Mouse (Mus musculus) kidney, postnatal 4 days (tissue): ENCODE data around the gene Gm39566.
A peak's percentile ranks its signal among the peaks of the same experiment; 100 is the strongest.
"Not testable (repeated sequence)": the region's sequence is repeated elsewhere in the genome, so short reads cannot be mapped to it uniquely, and the experiment has no call there.

ENCODE experiments used
- DNase-seq, 2 experiments: peaks; one replicate each; pipeline ENCODE4 v3.0.0; 2021; ENCODE audit warnings: mixed read lengths in 2 of 2

Gene Gm39566

DNA sequence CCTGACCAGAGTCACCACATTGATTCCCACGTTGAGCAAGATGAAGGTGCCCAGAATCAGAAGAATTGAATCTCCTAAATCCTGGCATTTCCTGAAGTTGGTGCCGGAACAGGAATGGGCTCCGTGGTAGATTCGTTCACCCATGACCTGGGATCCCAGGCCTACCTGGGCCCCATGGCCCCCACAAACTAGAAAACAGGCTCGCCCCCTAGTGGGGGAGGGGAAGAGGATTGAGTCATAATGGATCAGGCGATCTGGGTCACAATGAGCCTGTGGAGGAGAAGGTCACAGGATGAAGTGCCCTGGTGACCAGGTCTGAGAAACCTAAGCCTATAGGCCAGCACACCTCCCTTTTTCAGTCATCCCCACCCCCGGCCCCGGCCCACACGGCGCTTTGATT is at the start of gene Gm39566:
Gm39566 (minus strand) TSS at position 144 of the 400 bp plus-strand sequence.
- no peak for DNase-seq

- DNase-seq: no peak
These were observed 49.2 kb upstream of the Gm39566 start for GRCm38 (mm10) chr11:69864138-69864860.

DNA sequence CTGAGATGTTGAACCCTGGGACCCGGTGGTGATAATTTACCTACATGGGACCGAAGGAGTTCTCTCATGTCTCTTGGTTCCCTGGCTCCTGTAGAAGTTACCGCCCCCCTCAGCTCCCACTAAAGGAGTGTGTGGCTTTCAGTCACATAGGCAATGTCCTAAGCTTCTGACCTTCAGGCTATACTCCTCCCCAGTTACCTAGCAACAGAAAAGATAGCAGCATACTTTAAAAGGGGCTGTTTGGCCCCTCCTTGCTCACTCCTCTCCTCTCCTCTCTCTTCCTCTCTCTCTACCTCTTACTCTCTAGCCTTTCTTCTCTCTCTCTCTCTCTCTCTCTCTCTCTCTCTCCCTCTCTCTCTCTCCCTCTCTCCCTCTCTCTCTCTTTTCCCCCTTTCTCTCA is 48.6 kb upstream of the Gm39566 start:
- DNase-seq: not testable (repeated sequence)

DNA sequence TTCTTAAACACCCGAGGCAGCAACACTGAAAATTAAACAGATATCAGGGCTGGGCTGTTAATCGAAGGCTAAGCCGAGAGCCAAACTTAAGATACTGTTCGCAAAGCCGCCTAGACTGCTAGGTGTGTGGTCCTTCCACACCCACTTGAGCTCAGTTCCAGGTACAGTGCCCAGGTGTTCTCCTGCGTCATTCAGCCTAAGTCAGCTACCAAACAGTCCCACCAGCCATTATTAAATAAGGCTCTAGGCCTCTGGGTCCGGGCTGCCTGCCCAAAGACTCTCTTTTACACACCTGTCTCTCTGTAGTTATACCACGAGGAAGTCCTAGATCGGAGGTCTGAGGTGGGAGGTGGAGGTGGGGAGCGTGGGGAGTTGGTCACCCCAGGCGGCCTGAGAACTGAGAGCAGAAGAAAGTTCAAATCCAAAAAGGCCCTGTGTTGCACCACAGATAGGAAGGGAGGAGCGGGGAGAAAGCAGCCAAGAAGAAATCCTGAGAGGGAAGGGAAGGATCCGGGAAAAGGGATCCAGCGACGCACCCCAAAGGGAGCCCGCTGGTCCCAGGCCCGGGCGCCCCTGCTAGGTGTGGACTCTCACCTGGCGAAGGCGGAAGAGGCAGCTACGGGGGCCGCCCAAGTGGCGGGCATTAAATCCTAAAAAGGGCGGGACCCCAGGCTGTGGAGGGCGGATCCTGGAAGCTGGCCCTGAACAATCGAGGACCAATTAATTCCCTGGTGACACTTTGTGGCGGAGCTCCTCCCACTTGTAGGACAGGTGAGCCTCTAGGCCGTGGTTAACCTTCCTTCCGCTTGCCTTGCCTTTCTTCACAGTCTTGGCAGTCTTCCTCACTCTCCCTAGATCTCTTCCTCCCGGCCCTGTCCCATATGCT is 43.3 kb upstream of the Gm39566 start, which contains the start of gene Tnk1:
Tnk1 (minus strand) TSS at position 618 of the 886 bp plus-strand sequence.
- DNase-seq: peak; percentile 51 to 70

DNA sequence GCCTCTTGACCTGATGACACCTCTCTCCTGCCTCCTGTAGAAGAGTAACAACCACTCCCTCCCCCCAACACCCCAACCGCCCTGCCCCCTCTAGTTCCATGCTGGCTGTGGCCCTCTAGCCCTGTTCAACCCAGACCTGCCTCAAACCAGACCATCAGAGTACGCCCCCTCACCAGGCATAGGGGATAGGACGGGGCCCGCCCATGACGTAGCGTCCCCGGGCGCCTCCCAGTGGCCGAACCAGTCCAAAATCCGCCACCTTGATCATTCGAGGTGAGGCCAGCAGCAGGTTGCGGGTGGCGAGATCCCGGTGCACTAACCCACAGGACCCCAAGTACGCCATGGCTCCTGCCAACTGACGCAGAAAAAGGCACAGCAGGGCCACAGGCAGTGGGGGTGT is 40.2 kb upstream of the Gm39566 start:
- DNase-seq: peak; percentile 73 to 80

DNA sequence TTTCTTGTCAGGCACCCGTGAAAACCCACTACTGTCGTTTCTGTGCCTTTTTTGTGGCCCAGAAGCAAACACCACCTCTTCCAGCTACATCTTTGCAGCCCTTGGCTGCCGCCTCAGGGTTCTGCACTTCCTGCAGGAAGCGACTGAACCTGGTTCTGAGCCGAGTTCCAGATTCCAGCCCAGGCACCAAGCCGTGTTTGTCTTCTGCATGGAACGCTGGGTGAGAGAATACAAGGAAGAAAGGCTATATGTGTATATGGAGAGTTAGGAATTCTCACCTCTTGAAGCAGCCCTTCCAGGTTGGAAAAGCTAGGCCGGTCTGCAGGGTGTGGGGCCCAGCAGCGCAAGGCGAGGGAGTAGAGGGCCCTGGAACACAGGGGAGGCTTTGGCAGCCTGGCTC is 39.6 kb upstream of the Gm39566 start:
- no peak for DNase-seq

DNA sequence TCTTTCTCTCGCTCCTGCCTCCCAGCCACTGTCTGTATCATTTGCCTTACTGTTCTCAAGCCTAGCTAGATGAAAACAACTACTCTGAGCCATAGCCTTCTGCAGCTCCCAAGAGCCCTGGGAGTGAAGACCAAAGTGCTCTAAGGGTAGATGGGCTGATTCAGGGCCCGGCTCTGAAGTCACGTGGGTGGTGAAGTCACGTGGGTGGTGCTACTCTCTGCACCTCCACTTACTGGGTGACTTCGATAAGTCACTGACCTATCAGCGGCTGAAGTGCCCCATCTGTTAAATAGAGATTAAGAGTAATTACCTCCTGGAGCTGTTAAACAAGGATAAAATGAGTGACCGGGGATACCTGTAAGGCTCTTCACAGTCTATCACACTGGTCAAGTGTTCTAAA is 38.9 kb upstream of the Gm39566 start:
- no peak for DNase-seq

GRCm38 (mm10) chr11:69850754-69851153 is 35.7 kb upstream of the Gm39566 start:
- no peak for DNase-seq

- no peak for DNase-seq
These were observed 34.8 kb upstream of the Gm39566 start for GRCm38 (mm10) chr11:69849884-69850283.

DNA sequence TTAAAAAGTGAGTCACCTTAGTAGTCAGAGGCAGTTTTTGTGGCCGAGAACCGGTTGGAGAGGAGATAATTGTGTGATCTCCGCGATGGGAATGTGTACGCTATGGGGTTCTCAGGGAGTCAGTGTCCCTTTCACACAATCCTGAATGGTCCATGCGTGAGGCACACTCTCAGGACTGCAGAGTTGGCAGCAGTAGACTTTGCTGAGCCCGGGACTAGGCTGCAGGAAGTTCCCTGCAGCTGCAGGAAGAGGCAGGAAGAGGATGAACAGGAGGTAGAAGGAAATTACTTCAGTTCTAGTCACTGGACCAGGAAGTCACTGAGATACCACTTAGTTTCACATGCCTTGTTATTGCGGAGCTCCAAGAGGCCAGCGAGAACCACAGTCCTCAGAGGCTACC is 34.0 kb upstream of the Gm39566 start:
- DNase-seq: no peak

DNA sequence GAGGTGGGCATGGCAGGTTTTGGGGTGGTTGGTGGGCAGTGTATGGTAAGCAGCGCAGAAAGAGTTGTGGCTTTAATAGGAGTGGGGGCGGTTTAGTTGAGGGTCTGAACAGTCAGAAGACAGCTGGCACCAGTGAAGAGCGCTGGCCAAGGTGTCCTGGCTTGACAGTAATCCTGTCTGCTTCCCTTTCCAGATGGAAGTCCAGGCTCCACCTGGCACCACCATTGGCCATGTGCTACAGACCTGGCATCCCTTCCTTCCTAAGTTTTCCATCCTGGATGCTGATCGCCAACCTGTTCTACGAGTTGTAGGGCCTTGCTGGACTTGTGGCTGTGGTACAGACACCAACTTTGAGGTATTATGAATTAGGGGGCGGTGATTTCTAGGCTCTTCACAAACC is 32.9 kb upstream of the Gm39566 start:
- DNase-seq: no peak

GRCm38 (mm10) chr11:69846738-69847688 is 31.9 kb upstream of the Gm39566 start:
- DNase-seq: peak; percentile 39 to 58

- peak; percentile 95 to 97 for DNase-seq
These were observed 31.1 kb upstream of the Gm39566 start, which contains the start of gene Plscr3 for GRCm38 (mm10) chr11:69846198-69846680. Gene Plscr3 (plus strand): TSS chr11:69846376.

DNA sequence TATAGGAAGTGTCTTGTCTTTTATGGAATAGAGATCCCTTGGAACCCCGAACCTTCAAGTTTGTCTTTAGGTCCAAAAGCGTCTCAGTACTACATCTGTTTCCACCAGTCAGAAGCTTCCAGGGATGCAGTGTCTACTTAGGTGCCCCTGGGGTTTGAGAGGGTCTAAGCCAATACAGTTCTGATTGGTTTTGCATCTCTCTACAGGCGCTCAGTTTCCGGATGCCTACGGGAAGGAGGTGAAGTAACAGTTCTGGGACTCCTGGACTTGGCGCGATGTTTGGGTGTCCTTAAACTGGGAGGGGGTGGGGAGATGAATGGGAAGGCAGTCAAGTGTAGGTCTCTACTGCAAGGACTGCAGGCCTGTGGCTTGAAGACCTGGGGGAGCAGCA is 23.6 kb upstream of the Gm39566 start:
- DNase-seq: no peak

DNA sequence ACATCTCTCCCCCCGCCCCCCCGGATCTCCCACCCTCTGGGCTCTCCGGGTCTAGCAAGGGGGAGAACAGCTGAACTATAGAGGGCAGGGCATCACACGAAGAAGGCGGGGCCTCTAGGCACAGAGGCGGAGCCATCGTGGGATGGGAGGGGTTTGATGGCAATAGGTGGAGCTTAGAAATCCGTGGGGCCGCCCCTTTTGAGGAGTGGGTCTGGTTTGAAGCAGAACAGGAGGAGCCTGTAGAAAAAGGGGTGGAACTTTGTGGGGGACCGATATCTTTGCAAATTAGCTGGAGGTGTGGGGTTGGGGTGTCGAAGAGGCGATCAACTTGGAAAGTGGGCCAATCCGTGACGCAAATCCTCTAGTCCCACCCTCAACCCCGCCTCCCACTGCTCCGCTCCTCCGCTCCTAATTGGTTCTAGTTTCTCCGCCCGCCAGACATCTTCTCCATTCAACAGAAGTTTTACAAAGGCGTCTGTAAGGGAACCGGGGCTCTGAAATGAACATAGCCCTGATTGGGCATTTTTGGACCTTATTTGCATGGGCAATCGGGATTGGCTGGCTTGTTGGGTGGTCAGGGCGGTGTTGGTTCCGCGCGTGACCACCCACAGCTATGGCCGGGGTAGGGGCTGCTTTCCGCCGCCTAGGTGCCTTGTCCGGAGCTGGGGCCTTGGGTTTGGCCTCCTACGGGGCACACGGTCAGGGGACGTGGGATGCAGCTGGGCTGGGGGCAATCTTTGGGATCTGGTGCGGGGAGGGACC is 23.0 kb upstream of the Gm39566 start, which contains the start of gene Tmem256:
Tmem256 (plus strand) TSS at position 563 of the 762 bp plus-strand sequence.
- DNase-seq: peak; percentile 96 to 98

- DNase-seq: no peak
These were observed 22.5 kb upstream of the Gm39566 start, which contains the start of gene Nlgn2 for GRCm38 (mm10) chr11:69837604-69837951. Gene Nlgn2 (minus strand): TSS chr11:69837784.

DNA sequence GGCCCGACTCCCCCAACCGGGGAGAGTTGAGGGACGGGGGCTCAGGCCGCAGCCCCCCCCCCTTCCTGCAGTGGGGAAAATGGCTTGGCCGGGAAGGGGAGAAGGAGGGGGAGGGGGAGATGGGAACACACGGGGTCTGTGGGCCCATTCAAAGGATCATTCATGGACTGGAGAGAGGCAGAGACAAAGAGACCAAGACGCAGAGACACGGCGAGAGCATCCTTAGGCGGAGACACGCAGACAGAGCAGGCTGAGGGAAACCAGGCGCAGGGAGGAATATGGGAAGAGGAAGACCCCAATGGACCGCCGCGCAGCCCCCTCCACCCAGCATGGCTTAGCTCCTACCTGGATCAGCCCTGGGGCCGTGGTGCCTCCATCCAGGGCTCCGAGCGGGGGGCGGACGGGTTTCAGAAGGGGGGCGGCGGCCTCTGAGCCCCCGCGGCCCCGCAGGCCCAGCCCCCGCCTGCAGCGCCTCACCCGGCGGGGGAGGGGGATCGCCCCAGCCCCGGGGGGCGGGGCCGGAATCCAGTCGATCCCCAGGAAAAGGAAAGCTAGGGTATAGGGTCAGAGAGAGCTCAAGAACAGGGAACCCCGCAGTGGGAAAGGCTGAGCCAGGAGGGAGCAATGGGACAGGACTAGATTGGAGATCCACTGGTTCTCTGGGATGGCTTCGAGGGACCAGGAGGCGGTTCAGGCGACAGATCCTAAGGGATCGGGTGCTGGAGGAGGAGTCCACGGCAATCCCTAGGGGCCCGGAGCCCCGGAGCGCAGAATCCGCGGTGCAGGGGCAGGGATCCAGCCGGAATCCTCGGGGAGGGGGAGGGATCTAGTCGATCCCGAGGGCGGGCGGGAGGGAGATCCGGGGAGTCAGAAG is 21.8 kb upstream of the Gm39566 start:
- peak; percentile 49 to 66 for DNase-seq

DNA sequence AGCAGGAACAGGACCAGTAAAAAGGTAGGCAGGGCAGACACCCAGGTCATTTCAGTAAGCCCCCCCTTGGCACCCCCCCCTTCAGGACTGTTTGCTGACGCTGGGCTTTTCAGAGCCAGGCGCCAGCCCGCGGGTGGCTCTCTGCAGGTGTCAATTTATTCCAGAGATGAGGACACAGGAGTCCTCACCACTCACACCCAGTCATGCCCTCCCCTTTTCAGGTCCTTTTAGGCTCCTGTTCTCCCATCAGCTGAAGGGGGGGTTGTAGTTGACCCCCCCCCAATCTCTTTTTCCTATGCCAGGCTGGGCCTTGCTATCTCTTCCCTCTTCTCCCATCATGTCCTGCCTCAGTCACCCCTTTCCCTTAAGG is 20.9 kb upstream of the Gm39566 start:
- DNase-seq: no peak

DNA sequence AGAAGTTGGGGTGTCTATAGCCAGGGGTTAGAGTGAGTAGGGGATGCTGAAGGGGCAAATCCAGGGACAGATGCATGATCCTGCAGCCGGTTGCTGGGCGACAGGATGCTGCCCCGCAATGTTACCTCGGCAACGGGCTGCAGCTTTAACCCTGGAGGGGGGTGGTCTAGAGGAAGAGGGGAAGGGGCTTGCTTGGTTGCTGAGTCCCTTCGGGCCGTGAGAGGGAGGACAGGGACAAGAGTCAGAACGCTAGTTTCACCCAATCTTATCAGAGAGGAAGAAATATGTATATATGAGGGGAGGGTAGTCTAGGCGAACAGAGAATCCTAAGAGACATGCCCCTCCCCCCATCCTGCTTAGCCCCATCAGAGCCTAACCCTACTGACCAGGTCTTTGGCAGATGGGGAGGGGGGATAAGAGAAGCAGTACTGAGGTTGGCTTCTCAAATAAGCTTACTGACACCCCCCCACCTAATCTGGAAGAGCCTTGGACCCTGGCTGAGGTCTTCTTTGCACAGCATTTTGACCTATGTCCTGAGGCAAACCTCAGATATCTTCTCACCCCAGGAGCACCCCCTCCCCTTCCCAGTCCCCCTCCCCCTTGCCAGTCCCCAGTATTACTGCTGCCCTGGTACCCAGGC is 20.3 kb upstream of the Gm39566 start:
- DNase-seq: no peak

DNA sequence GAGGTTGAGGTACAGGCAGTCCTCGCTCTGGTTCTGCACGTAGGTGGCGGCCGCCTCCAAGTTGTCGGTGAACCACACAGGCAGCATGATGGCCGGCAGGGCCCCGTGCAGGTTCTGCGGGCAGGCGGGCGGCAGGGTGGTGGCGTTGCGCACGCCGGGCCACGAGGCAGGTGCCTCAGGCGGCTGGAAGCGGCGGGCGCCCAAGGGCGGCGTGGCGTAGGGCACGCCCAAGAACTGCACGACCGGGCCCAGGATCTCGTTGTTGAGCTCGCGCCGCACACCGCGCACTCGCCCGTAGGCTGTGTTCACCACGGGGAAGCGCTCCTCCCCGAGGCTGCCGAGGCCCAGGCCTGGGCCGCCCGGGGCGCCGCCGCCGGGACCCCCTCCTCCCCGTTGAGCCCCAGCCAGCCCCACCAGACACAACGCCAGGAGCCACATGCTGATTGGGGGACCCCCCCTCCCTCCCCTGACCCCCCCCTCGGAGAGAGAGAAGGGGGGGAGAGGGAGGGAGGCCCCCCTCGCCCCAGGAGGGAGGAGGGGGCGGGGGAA is 19.0 kb upstream of the Gm39566 start:
- DNase-seq: peak; percentile 58 to 72
